Mouse (Mus musculus) liver, embryonic 14.5 days (tissue): ENCODE data around the gene Nt5c2. TPM values are rescaled to one million over a fixed set of nuclear protein-coding genes. Genes with fewer than 3 reads are reported as not detected.

ENCODE experiments used
- ATAC-seq: fragments of 200-750 bp; cut with Nextera tagmentation; 2 replicates; pipeline ENCODE4 v1.8.0; 2017; ENCODE audit warnings: moderate number of reproducible peaks, mild to moderate bottlenecking, moderate library complexity; ENCODE audit not compliant: insufficient read depth
- DNase-seq, 3 experiments: peaks; one replicate each; pipeline ENCODE4 v3.0.0-alpha.2; 2012 to 2013; ENCODE audit warnings: low read depth in 3 of 3, low spot score in 3 of 3
- H3K27ac ChIP-seq: fragments of 300-500 bp; sonication (generic); 2 replicates; pipeline ENCODE4 v1.5.1; 2014; ENCODE audit warnings: moderate library complexity, mild to moderate bottlenecking, control low read depth, inconsistent platforms
- H3K27me3 ChIP-seq: fragments of 300-500 bp; sonication (generic); 2 replicates; pipeline ENCODE4 v1.6.1; 2014; ENCODE audit warnings: mild to moderate bottlenecking, low read length, moderate library complexity; ENCODE audit not compliant: control insufficient read depth, insufficient read depth
- H3K36me3 ChIP-seq: fragments of 300-500 bp; sonication (generic); replicated peaks from 2 replicates; pipeline ENCODE4 v1.6.1; 2014; ENCODE audit warnings: low read depth; ENCODE audit not compliant: control insufficient read depth, insufficient read depth
- H3K4me1 ChIP-seq, 2 experiments: fragments of 200-500 bp in 1 of 2; fragments of 300-500 bp in 1 of 2; sonication (generic) in 1 of 2; replicated peaks; 2 replicates each; pipeline ENCODE4 v1.6.1; 2012 to 2014; ENCODE audit warnings: antibody characterized with exemption in 1 of 2, inconsistent platforms in 1 of 2, low read length in 1 of 2; ENCODE audit not compliant: control insufficient read depth in 2 of 2, insufficient read depth in 2 of 2
- H3K4me2 ChIP-seq: fragments of 300-500 bp; sonication (generic); 2 replicates; pipeline ENCODE4 v1.6.1; 2014; ENCODE audit warnings: low read depth, mild to moderate bottlenecking, control low read depth, moderate library complexity
- H3K4me3 ChIP-seq, 2 experiments: fragments of 200-500 bp in 1 of 2; fragments of 300-500 bp in 1 of 2; sonication (generic) in 1 of 2; 2 replicates each; pipeline ENCODE4 v1.5.1; 2012 to 2014; ENCODE audit warnings: low read depth in 2 of 2, low read length in 2 of 2, mild to moderate bottlenecking in 2 of 2, control low read depth in 1 of 2, inconsistent platforms in 1 of 2, moderate library complexity in 1 of 2; ENCODE audit not compliant: insufficient read depth in 1 of 2
- H3K9ac ChIP-seq: fragments of 300-500 bp; sonication (generic); replicated peaks from 2 replicates; pipeline ENCODE4 v1.6.1; 2014; ENCODE audit warnings: mild to moderate bottlenecking, control low read depth, moderate library complexity
- H3K9me3 ChIP-seq: fragments of 300-500 bp; sonication (generic); 2 replicates; pipeline ENCODE4 v1.6.1; 2016; ENCODE audit warnings: low read length, mixed read lengths; ENCODE audit not compliant: control insufficient read depth
- CTCF ChIP-seq: IDR thresholded peaks from 2 replicates; pipeline ENCODE4 v1.5.1; 2016; ENCODE audit warnings: antibody characterized with exemption, low read depth, control low read depth
- EP300 ChIP-seq: IDR thresholded peaks from 2 replicates; pipeline ENCODE4 v1.6.1; 2016; ENCODE audit warnings: antibody characterized with exemption, low read depth
- WGBS: fragments of 180-500 bp; shearing (Covaris S2); extraction: QIAGEN DNeasy Blood & Tissue Kit; methylation state at CpG from one replicate; pipeline ENCODE4 v1.1.7; 2014; ENCODE audit not compliant: insufficient replicate concordance; 5-methylcytosine and 5-hydroxymethylcytosine counted together
- polyA plus RNA-seq, 2 experiments: library from polyadenylated mRNA; depleted of rRNA in 1 of 2; stranded (reverse) in 1 of 2; unstranded in 1 of 2; fragments of >200 nt; fragmentation: Nextera tagmentation in 1 of 2; extraction: Ambion mirVana in 1 of 2; gene quantifications; 2 replicates each; pipeline versions ENCODE4 v1.2.1 to v1.2.3; 2012 to 2014

Nt5c2 gene
- polyA plus RNA-seq, 2 experiments: 14.9 to 45.0 TPM

GRCm38 (mm10) chr19:46987646-46988045 is 27.3 kb downstream of the Nt5c2 start:
- H3K9me3 ChIP-seq: no peaks in the 10 kb centered on the region
- 34% methylated on average over 6 of the region's 6 CpGs for WGBS
- no peaks in the 10 kb centered on the region for H3K36me3 ChIP-seq
- peak overlapping the region; percentile 92 for H3K27ac ChIP-seq
- TF ChIP-seq EP300: no peak
- TF ChIP-seq CTCF: no peak
- peak overlapping the region; percentile 78 for H3K4me2 ChIP-seq
- peaks cover 43 to 63% of the 10 kb centered on the region in 2 experiments for H3K4me1 ChIP-seq
- H3K9ac ChIP-seq: peak overlapping the region; percentile 67; the same call in 1 of the 2 replicates
- no peaks in the 10 kb centered on the region for H3K27me3 ChIP-seq
- H3K4me3 ChIP-seq: no peak overlapping the region
- ATAC-seq (no peak), DNase-seq (no peak)

- no peak overlapping the region; the same call in 1 of the 2 replicates for H3K9ac ChIP-seq
- no peaks in the 10 kb centered on the region for H3K9me3 ChIP-seq
- DNase-seq (no peak), ATAC-seq (no peak)
- H3K4me3 ChIP-seq: no peak overlapping the region
- H3K36me3 ChIP-seq: no peaks in the 10 kb centered on the region
- no peak for TF ChIP-seq CTCF
- no peak for TF ChIP-seq EP300
- H3K27me3 ChIP-seq: no peaks in the 10 kb centered on the region
- 44% methylated on average over 13 of the region's 13 CpGs for WGBS
- H3K27ac ChIP-seq: peak overlapping the region; percentile 84
- H3K4me1 ChIP-seq: peaks cover 39 to 62% of the 10 kb centered on the region in 2 experiments
- H3K4me2 ChIP-seq: peak overlapping the region; percentile 43
Measured at GRCm38 (mm10) chr19:46984726-46985622, 30.0 kb downstream of the Nt5c2 start.

GRCm38 (mm10) chr19:46983966-46984380 is 31.0 kb downstream of the Nt5c2 start:
- peaks cover 32 to 60% of the 10 kb centered on the region in 2 experiments for H3K4me1 ChIP-seq
- H3K9me3 ChIP-seq: no peaks in the 10 kb centered on the region
- no peaks in the 10 kb centered on the region for H3K36me3 ChIP-seq
- H3K27me3 ChIP-seq: no peaks in the 10 kb centered on the region
- peak; percentile 74 for TF ChIP-seq EP300
- TF ChIP-seq CTCF: no peak
- peak overlapping the region; percentile 11 to 24; a peak in 3 of 4 replicates for H3K4me3 ChIP-seq
- ATAC-seq: peak; percentile 53
- peak overlapping the region; percentile 47 for H3K9ac ChIP-seq
- H3K27ac ChIP-seq: peak overlapping the region; percentile 76
- 10% methylated on average over 11 of the region's 11 CpGs for WGBS
- H3K4me2 ChIP-seq: peak overlapping the region; percentile 49
- peak in 2 of 3 experiments; percentile 56 to 57 for DNase-seq

- no peak for DNase-seq
- H3K4me3 ChIP-seq: peak overlapping the region in 1 of 2 experiments; percentile 24; a peak in 1 of 4 replicates
- WGBS: 39% methylated on average over 14 of the region's 14 CpGs
Measured at GRCm38 (mm10) chr19:46983352-46983965, 31.5 kb downstream of the Nt5c2 start.

GRCm38 (mm10) chr19:46981462-46981861 is 33.5 kb downstream of the Nt5c2 start:
- DNase-seq (no peak), ATAC-seq (no peak)
- Histone ChIP-seq H3K36me3 (no peaks in the 10 kb centered on the region), H3K9me3 (no peaks in the 10 kb centered on the region), H3K27ac (no peak overlapping the region), H3K4me3 (no peak overlapping the region), H3K4me1 (peaks cover 24 to 44% of the 10 kb centered on the region in 2 experiments), H3K9ac (no peak overlapping the region), H3K4me2 (no peak overlapping the region), H3K27me3 (no peaks in the 10 kb centered on the region)
- TF ChIP-seq EP300: no peak
- no peak for TF ChIP-seq CTCF
- 32% methylated on average over 6 of the region's 6 CpGs for WGBS

More at GRCm38 (mm10) chr19:46983352-46983965, 31.5 kb downstream of the Nt5c2 start:
- peak overlapping the region; percentile 47 for H3K9ac ChIP-seq
- peak overlapping the region; percentile 49 for H3K4me2 ChIP-seq
- no peak for TF ChIP-seq EP300
- TF ChIP-seq CTCF: no peak
- no peaks in the 10 kb centered on the region for H3K36me3 ChIP-seq
- H3K27ac ChIP-seq: peak overlapping the region; percentile 76
- H3K9me3 ChIP-seq: no peaks in the 10 kb centered on the region
- H3K4me1 ChIP-seq: peaks cover 31 to 60% of the 10 kb centered on the region in 2 experiments
- ATAC-seq: no peak
- no peaks in the 10 kb centered on the region for H3K27me3 ChIP-seq
